Mouse (Mus musculus): ENCODE data around the gene Ppara. TPM values are rescaled to one million over a fixed set of nuclear protein-coding genes. Genes with fewer than 3 reads are reported as not detected.
A peak's percentile ranks its signal among the peaks of the same experiment; 100 is the strongest.

The Ppara gene
- polyA plus RNA-seq, 1 experiment from 2014 or later: 2.2 TPM

- no peak overlapping the region for H3K4me2 ChIP-seq (replicated peaks; ENCODE audit: low read depth, low read length)
- H3K4me1 ChIP-seq (ENCODE audit: control insufficient read depth, insufficient read depth, low read length): no peaks in the 10 kb centered on the region
- no peak for ATAC-seq (ENCODE audit: insufficient number of reproducible peaks, insufficient read depth, low FRiP score, low read depth)
- H3K27me3 ChIP-seq (ENCODE audit: control insufficient read depth, insufficient read depth, low read length): peaks cover 3% of the 10 kb centered on the region; the same call in 1 of the 2 replicates
- no peak overlapping the region for H3K4me3 ChIP-seq (ENCODE audit: low read depth, low read length)
- no peak overlapping the region for H3K9ac ChIP-seq (replicated peaks; ENCODE audit: low read depth, low read length)
- no peak overlapping the region for H3K27ac ChIP-seq (ENCODE audit: low read length)
- no peaks in the 10 kb centered on the region for H3K36me3 ChIP-seq (ENCODE audit: control insufficient read depth, insufficient read depth, low read length)
- H3K9me3 ChIP-seq (ENCODE audit: control insufficient read depth, low read depth, low read length): no peaks in the 10 kb centered on the region
- WGBS: 87% methylated on average over 5 of the region's 5 CpGs
Observed at GRCm38 (mm10) chr15:85728224-85728623, 6.6 kb upstream of the Ppara start.

GRCm38 (mm10) chr15:85729256-85729655 lies 5.5 kb upstream of the Ppara start:
- no peak overlapping the region for H3K4me3 ChIP-seq (ENCODE audit: low read depth, low read length)
- ATAC-seq (ENCODE audit: insufficient number of reproducible peaks, insufficient read depth, low FRiP score, low read depth): no peak
- no peaks in the 10 kb centered on the region for H3K9me3 ChIP-seq (ENCODE audit: control insufficient read depth, low read depth, low read length)
- peaks cover 12% of the 10 kb centered on the region; the same call in 1 of the 2 replicates for H3K27me3 ChIP-seq (ENCODE audit: control insufficient read depth, insufficient read depth, low read length)
- no peak overlapping the region for H3K4me2 ChIP-seq (replicated peaks; ENCODE audit: low read depth, low read length)
- H3K9ac ChIP-seq (replicated peaks; ENCODE audit: low read depth, low read length): no peak overlapping the region
- 68% methylated on average over 9 of the region's 9 CpGs for WGBS
- H3K27ac ChIP-seq (ENCODE audit: low read length): no peak overlapping the region
- no peaks in the 10 kb centered on the region for H3K4me1 ChIP-seq (ENCODE audit: control insufficient read depth, insufficient read depth, low read length)
- H3K36me3 ChIP-seq (ENCODE audit: control insufficient read depth, insufficient read depth, low read length): no peaks in the 10 kb centered on the region

DNA sequence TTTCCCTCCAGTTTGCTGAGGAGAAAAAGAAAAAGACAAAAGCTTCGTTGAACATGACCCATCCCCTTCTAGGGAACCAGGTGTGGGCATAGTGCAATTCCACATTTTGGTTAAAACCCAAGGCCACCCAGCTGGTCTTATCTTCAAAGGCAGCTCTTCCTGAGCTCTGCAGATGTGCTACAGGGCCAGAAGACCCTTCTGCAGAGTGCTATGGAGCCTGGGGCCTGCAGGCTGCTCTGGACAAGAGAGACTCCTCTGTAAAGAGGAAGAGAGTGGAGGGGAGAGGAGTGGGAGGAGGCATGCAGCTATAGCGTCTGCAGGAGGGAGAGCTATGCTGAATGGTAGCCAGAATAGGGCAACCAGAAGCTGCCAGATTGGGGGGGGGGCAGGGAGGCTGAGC lies 4.8 kb upstream of the Ppara start:
- peaks cover 18% of the 10 kb centered on the region; the same call in 1 of the 2 replicates for H3K27me3 ChIP-seq (ENCODE audit: control insufficient read depth, insufficient read depth, low read length)
- H3K9ac ChIP-seq (replicated peaks; ENCODE audit: low read depth, low read length): no peak overlapping the region
- no peak overlapping the region for H3K4me2 ChIP-seq (replicated peaks; ENCODE audit: low read depth, low read length)
- H3K4me1 ChIP-seq (ENCODE audit: control insufficient read depth, insufficient read depth, low read length): 0 out of 2 replicates have a peak, but pooled peaks cover 3% of the 10 kb centered on the region
- H3K27ac ChIP-seq (ENCODE audit: low read length): no peak overlapping the region
- 48% methylated on average over 2 of the region's 2 CpGs for WGBS
- H3K9me3 ChIP-seq (ENCODE audit: control insufficient read depth, low read depth, low read length): no peaks in the 10 kb centered on the region
- no peaks in the 10 kb centered on the region for H3K36me3 ChIP-seq (ENCODE audit: control insufficient read depth, insufficient read depth, low read length)
- no peak overlapping the region for H3K4me3 ChIP-seq (ENCODE audit: low read depth, low read length)
- ATAC-seq (ENCODE audit: insufficient number of reproducible peaks, insufficient read depth, low FRiP score, low read depth): no peak

GRCm38 (mm10) chr15:85731885-85732603 lies 2.7 kb upstream of the Ppara start:
- Histone ChIP-seq H3K4me3 (ENCODE audit: low read depth, low read length) (no peak overlapping the region), H3K4me1 (ENCODE audit: control insufficient read depth, insufficient read depth, low read length) (0 out of 2 replicates have a peak, but pooled peaks cover 3% of the 10 kb centered on the region), H3K9me3 (ENCODE audit: control insufficient read depth, low read depth, low read length) (no peaks in the 10 kb centered on the region), H3K9ac (replicated peaks; ENCODE audit: low read depth, low read length) (no peak overlapping the region), H3K27me3 (ENCODE audit: control insufficient read depth, insufficient read depth, low read length) (peaks cover 24% of the 10 kb centered on the region; the same call in 1 of the 2 replicates), H3K36me3 (ENCODE audit: control insufficient read depth, insufficient read depth, low read length) (no peaks in the 10 kb centered on the region), H3K27ac (ENCODE audit: low read length) (no peak overlapping the region), H3K4me2 (replicated peaks; ENCODE audit: low read depth, low read length) (no peak overlapping the region)
- ATAC-seq (ENCODE audit: insufficient number of reproducible peaks, insufficient read depth, low FRiP score, low read depth): no peak
- 76% methylated on average over 3 of the region's 3 CpGs for WGBS

- 76% methylated on average over 5 of the region's 5 CpGs for whole genome bisulfite sequencing
- Histone ChIP-seq H3K9me3 (ENCODE audit: control insufficient read depth, low read depth, low read length) (no peaks in the 10 kb centered on the region), H3K36me3 (ENCODE audit: control insufficient read depth, insufficient read depth, low read length) (no peaks in the 10 kb centered on the region), H3K4me3 (ENCODE audit: low read depth, low read length) (no peak overlapping the region), H3K4me1 (ENCODE audit: control insufficient read depth, insufficient read depth, low read length) (0 out of 2 replicates have a peak, but pooled peaks cover 3% of the 10 kb centered on the region), H3K9ac (replicated peaks; ENCODE audit: low read depth, low read length) (no peak overlapping the region), H3K4me2 (replicated peaks; ENCODE audit: low read depth, low read length) (no peak overlapping the region), H3K27ac (ENCODE audit: low read length) (no peak overlapping the region), H3K27me3 (ENCODE audit: control insufficient read depth, insufficient read depth, low read length) (peaks cover 24% of the 10 kb centered on the region; the same call in 1 of the 2 replicates)
- no peak for ATAC-seq (ENCODE audit: insufficient number of reproducible peaks, insufficient read depth, low FRiP score, low read depth)
Observed at GRCm38 (mm10) chr15:85732604-85732968, 2.2 kb upstream of the Ppara start.

GRCm38 (mm10) chr15:85733686-85734085 lies 1.1 kb upstream of the Ppara start:
- Histone ChIP-seq H3K9ac (replicated peaks; ENCODE audit: low read depth, low read length) (no peak overlapping the region), H3K4me3 (ENCODE audit: low read depth, low read length) (no peak overlapping the region), H3K27ac (ENCODE audit: low read length) (no peak overlapping the region), H3K4me1 (ENCODE audit: control insufficient read depth, insufficient read depth, low read length) (0 out of 2 replicates have a peak, but pooled peaks cover 3% of the 10 kb centered on the region), H3K36me3 (ENCODE audit: control insufficient read depth, insufficient read depth, low read length) (no peaks in the 10 kb centered on the region), H3K4me2 (replicated peaks; ENCODE audit: low read depth, low read length) (no peak overlapping the region), H3K27me3 (ENCODE audit: control insufficient read depth, insufficient read depth, low read length) (peaks cover 24% of the 10 kb centered on the region; the same call in 1 of the 2 replicates), H3K9me3 (ENCODE audit: control insufficient read depth, low read depth, low read length) (no peaks in the 10 kb centered on the region)
- no peak for ATAC-seq (ENCODE audit: insufficient number of reproducible peaks, insufficient read depth, low FRiP score, low read depth)
- 84% methylated on average over 2 of the region's 2 CpGs for WGBS

GRCm38 (mm10) chr15:85734148-85734547 lies 635 bp upstream of the Ppara start:
- 38% methylated on average over 8 of the region's 8 CpGs for WGBS
- 0 out of 2 replicates have a peak, but pooled peaks cover 3% of the 10 kb centered on the region for H3K4me1 ChIP-seq (ENCODE audit: control insufficient read depth, insufficient read depth, low read length)
- H3K27me3 ChIP-seq (ENCODE audit: control insufficient read depth, insufficient read depth, low read length): peaks cover 24% of the 10 kb centered on the region; the same call in 1 of the 2 replicates
- H3K36me3 ChIP-seq (ENCODE audit: control insufficient read depth, insufficient read depth, low read length): no peaks in the 10 kb centered on the region
- H3K9ac ChIP-seq (replicated peaks; ENCODE audit: low read depth, low read length): no peak overlapping the region
- peak overlapping the region; percentile 92; the same call in 1 of the 2 replicates for H3K4me2 ChIP-seq (replicated peaks; ENCODE audit: low read depth, low read length)
- ATAC-seq (ENCODE audit: insufficient number of reproducible peaks, insufficient read depth, low FRiP score, low read depth): no peak
- H3K27ac ChIP-seq (ENCODE audit: low read length): no peak overlapping the region
- H3K4me3 ChIP-seq (ENCODE audit: low read depth, low read length): no peak overlapping the region
- no peaks in the 10 kb centered on the region for H3K9me3 ChIP-seq (ENCODE audit: control insufficient read depth, low read depth, low read length)

DNA sequence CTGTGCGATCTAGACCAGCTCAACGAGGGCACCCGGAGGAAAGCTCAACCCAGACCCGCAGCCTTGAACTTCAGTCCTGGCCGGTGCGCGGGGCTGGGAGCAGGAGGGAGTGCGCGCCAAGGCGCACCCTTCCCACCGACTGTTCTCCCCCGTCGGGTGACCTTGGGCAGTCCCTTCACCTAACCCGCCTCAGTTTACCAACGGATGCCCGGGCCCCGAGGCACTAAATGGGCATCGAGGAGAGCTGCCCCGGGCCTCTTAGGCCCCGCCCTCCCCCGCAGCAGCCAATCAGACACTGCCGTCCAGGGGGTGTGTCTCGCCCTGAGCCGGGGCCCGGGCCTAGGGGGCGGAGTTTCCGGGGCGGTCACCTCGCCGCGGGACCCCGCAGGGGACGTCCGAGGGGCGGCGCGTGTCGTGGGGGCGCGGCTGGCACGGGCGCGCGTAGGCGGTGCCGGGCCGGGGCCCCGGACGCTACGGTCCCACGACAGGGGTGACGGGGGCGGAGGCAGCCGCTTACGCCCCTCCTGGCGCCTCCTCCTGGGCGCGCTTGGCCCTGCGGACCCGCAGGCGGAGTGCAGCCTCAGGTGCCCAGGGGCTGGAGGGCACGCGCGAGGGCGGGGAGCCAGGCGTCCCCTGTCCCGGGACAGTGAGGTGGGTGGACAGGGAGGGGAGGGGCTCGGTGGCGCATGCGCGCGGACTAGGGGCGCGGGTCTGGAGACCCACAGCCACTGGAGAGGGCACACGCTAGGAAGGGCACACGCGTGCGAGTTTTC lies 466 bp downstream of the Ppara start:
- H3K27ac ChIP-seq (ENCODE audit: low read length): no peak overlapping the region
- under 1% methylated on average over 77 of the region's 78 CpGs for WGBS
- ATAC-seq (ENCODE audit: insufficient number of reproducible peaks, insufficient read depth, low FRiP score, low read depth): peak; percentile 95
- H3K9ac ChIP-seq (replicated peaks; ENCODE audit: low read depth, low read length): peak overlapping the region; percentile 32
- peak overlapping the region; percentile 92 for H3K4me2 ChIP-seq (replicated peaks; ENCODE audit: low read depth, low read length)
- H3K4me3 ChIP-seq (ENCODE audit: low read depth, low read length): peak overlapping the region; percentile 79
- 0 out of 2 replicates have a peak, but pooled peaks cover 3% of the 10 kb centered on the region for H3K4me1 ChIP-seq (ENCODE audit: control insufficient read depth, insufficient read depth, low read length)
- H3K27me3 ChIP-seq (ENCODE audit: control insufficient read depth, insufficient read depth, low read length): peaks cover 24% of the 10 kb centered on the region; the same call in 1 of the 2 replicates
- no peaks in the 10 kb centered on the region for H3K9me3 ChIP-seq (ENCODE audit: control insufficient read depth, low read depth, low read length)
- no peaks in the 10 kb centered on the region for H3K36me3 ChIP-seq (ENCODE audit: control insufficient read depth, insufficient read depth, low read length)
